Mouse (Mus musculus) liver, embryonic 12.5 days (tissue): Measurements from ENCODE around the gene Sgpp2. TPM values are rescaled to one million over a fixed set of nuclear protein-coding genes. Genes with fewer than 3 reads are reported as not detected.

Experiments
- ATAC-seq: fragments of 200-750 bp; cut with Nextera tagmentation; 2 replicates; pipeline ENCODE4 v1.8.0; 2017; ENCODE audit warnings: moderate number of reproducible peaks, mild to moderate bottlenecking, moderate library complexity
- H3K27ac ChIP-seq: fragments of 300-500 bp; sonication (generic); 2 replicates; pipeline ENCODE4 v1.5.1; 2016; ENCODE audit warnings: mild to moderate bottlenecking
- H3K27me3 ChIP-seq: fragments of 300-500 bp; sonication (generic); replicated peaks from 2 replicates; pipeline ENCODE4 v1.6.1; 2016; ENCODE audit warnings: mild to moderate bottlenecking, moderate library complexity
- H3K36me3 ChIP-seq: fragments of 300-500 bp; sonication (generic); 2 replicates; pipeline ENCODE4 v1.6.1; 2016; ENCODE audit warnings: mild to moderate bottlenecking, moderate library complexity
- H3K4me1 ChIP-seq: fragments of 300-500 bp; sonication (generic); 2 replicates; pipeline ENCODE4 v1.6.1; 2016
- H3K4me2 ChIP-seq: fragments of 300-500 bp; sonication (generic); 2 replicates; pipeline ENCODE4 v1.6.1; 2016; ENCODE audit warnings: mild to moderate bottlenecking, moderate library complexity
- H3K4me3 ChIP-seq: fragments of 300-500 bp; sonication (generic); 2 replicates; pipeline ENCODE4 v1.5.1; 2016; ENCODE audit warnings: mild to moderate bottlenecking, moderate library complexity
- H3K9ac ChIP-seq: fragments of 300-500 bp; sonication (generic); 2 replicates; pipeline ENCODE4 v1.6.1; 2016; ENCODE audit warnings: mild to moderate bottlenecking, moderate library complexity
- H3K9me3 ChIP-seq: fragments of 300-500 bp; sonication (generic); replicated peaks from 2 replicates; pipeline ENCODE4 v1.6.1; 2016; ENCODE audit warnings: mild to moderate bottlenecking, moderate library complexity
- WGBS: fragments of 180-500 bp; shearing (Covaris S2); methylation state at CpG from one replicate; pipeline ENCODE4 v1.1.7; 2016; ENCODE audit not compliant: insufficient replicate concordance; 5-methylcytosine and 5-hydroxymethylcytosine counted together
- polyA plus RNA-seq: library from polyadenylated mRNA; unstranded; fragments of >200 nt; fragmentation: Nextera tagmentation; extraction: Ambion mirVana; gene quantifications from 2 replicates; pipeline ENCODE4 v1.2.1, GENCODE M21; 2016

The Sgpp2 gene
- polyA plus RNA-seq, 1 experiment from 2014 or later, result 0.32 TPM

- Histone ChIP-seq H3K36me3 (no peaks in the 10 kb centered on the region), H3K4me3 (no peak overlapping the region), H3K27me3 (no peaks in the 10 kb centered on the region), H3K4me1 (no peaks in the 10 kb centered on the region), H3K9me3 (no peaks in the 10 kb centered on the region), H3K27ac (no peak overlapping the region), H3K9ac (no peak overlapping the region), H3K4me2 (no peak overlapping the region)
- WGBS, result 46% methylated on average over 5 of the region's 5 CpGs
- no peak for ATAC-seq
Measured at GRCm38 (mm10) chr1:78340584-78340983, 30.4 kb downstream of the Sgpp2 start.

GRCm38 (mm10) chr1:78347317-78347806 lies 37.2 kb downstream of the Sgpp2 start:
- ATAC-seq, result no peak
- H3K27me3 ChIP-seq, result no peaks in the 10 kb centered on the region

DNA sequence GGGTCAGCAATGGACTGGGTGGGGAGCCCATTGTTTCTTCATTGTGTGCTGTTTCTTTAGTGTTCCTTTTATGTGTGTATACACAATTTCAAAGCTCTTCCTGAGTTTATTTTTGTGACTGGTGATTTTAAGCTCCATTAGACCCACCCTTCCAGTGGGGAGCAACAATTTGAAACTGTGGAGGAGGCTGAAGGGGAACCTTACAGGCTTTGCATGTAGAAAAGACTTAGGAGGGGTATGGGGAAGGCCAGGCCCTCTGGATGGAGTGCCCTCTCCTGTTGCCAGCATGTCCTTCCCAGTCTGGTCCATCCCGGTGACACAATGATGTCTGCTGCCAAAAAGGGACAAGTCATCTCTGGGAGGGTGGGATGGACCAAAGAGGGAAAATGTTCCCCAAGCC lies 39.1 kb downstream of the Sgpp2 start:
- Histone ChIP-seq H3K4me3 (no peak overlapping the region), H3K4me2 (no peak overlapping the region), H3K27me3 (no peaks in the 10 kb centered on the region), H3K27ac (no peak overlapping the region), H3K9me3 (no peaks in the 10 kb centered on the region), H3K36me3 (no peaks in the 10 kb centered on the region), H3K9ac (no peak overlapping the region), H3K4me1 (no peaks in the 10 kb centered on the region)
- ATAC-seq, result no peak
- WGBS, result 74% methylated on average over 1 of the region's 1 CpGs

More at GRCm38 (mm10) chr1:78347317-78347806, 37.2 kb downstream of the Sgpp2 start:
- no peak overlapping the region for H3K4me2 ChIP-seq
- WGBS, result 52% methylated on average over 12 of the region's 12 CpGs
- no peak overlapping the region for H3K9ac ChIP-seq
- no peaks in the 10 kb centered on the region for H3K4me1 ChIP-seq
- H3K4me3 ChIP-seq, result no peak overlapping the region
- H3K27ac ChIP-seq, result no peak overlapping the region
- no peaks in the 10 kb centered on the region for H3K9me3 ChIP-seq
- H3K36me3 ChIP-seq, result no peaks in the 10 kb centered on the region

DNA sequence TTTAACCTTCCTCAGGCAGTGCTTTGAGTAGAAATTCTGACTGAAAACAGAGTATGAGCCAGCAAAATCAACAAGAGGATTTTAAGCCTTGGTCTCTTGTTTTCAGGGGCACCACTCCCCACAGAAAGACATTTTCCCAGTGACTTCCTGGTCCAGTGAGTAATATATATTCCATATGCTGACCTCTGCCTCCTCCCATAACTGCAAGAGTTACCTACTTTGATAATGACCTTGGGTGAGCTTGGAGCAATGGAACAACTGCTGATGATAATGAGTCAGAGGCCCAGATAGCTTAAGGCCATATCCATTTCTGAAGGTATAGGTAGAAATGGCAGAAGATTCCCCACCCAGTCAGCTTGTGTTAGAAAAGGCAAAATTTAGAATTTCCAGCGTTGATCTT lies 43.1 kb downstream of the Sgpp2 start:
- Histone ChIP-seq H3K4me2 (no peak overlapping the region), H3K4me1 (no peaks in the 10 kb centered on the region), H3K9ac (no peak overlapping the region), H3K27me3 (no peaks in the 10 kb centered on the region), H3K36me3 (no peaks in the 10 kb centered on the region), H3K4me3 (no peak overlapping the region), H3K9me3 (no peaks in the 10 kb centered on the region), H3K27ac (no peak overlapping the region)
- 56% methylated on average over 1 of the region's 1 CpGs for WGBS
- no peak for ATAC-seq

DNA sequence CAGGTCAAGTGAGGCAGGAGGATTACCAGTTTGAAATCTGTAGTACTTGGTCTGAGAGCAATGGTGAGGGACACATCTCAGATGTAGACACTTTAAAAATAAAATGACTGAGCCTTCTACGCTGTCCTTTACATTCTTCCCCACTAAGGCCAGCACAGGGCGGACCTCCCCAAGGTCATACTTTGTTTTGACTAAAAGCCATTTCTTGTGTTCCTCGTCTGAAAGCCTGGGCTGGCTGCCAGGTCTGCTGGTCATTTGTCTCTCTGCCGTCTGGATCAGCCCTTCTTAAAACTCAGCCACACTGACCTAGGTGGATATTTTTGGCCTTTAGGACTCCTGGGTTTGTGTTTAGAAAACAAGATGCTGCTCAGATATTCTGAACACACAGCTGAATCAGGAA lies 45.0 kb downstream of the Sgpp2 start:
- H3K9ac ChIP-seq, result no peak overlapping the region
- 57% methylated on average over 4 of the region's 4 CpGs for WGBS
- no peaks in the 10 kb centered on the region for H3K27me3 ChIP-seq
- H3K36me3 ChIP-seq, result no peaks in the 10 kb centered on the region
- no peak overlapping the region for H3K27ac ChIP-seq
- no peak overlapping the region for H3K4me3 ChIP-seq
- H3K4me2 ChIP-seq, result no peak overlapping the region
- no peaks in the 10 kb centered on the region for H3K4me1 ChIP-seq
- ATAC-seq, result no peak
- no peaks in the 10 kb centered on the region for H3K9me3 ChIP-seq

- WGBS, result 59% methylated on average over 4 of the region's 4 CpGs
- no peak for ATAC-seq
- no peaks in the 10 kb centered on the region for H3K9me3 ChIP-seq
- H3K27me3 ChIP-seq, result no peaks in the 10 kb centered on the region
- H3K4me2 ChIP-seq, result no peak overlapping the region
- H3K27ac ChIP-seq, result no peak overlapping the region
- no peaks in the 10 kb centered on the region for H3K4me1 ChIP-seq
- no peak overlapping the region for H3K9ac ChIP-seq
- H3K4me3 ChIP-seq, result no peak overlapping the region
- no peaks in the 10 kb centered on the region for H3K36me3 ChIP-seq
Measured at GRCm38 (mm10) chr1:78357415-78357814, 47.3 kb downstream of the Sgpp2 start.

DNA sequence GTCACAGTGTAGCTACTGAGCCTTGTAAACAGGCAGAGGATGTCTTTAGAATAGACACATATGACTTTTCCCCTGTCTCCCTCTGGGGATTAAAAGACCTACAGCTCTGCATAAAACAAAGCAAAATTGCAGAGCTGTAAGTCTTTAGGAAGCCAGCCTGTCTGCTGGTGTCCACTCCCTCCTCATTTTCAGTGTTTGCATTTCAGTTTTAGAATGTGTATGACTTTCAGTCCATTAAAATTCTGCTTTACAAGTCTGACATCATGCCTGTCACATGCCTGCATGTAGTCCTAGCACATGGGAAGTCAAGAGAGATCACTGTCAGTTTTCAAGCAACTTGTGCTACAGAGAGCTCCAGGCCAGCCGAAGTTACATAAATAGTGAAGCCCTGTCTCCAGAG lies 47.7 kb downstream of the Sgpp2 start:
- Histone ChIP-seq H3K36me3 (no peaks in the 10 kb centered on the region), H3K9ac (no peak overlapping the region), H3K4me2 (no peak overlapping the region), H3K4me1 (no peaks in the 10 kb centered on the region), H3K27me3 (no peaks in the 10 kb centered on the region), H3K27ac (no peak overlapping the region), H3K4me3 (no peak overlapping the region), H3K9me3 (no peaks in the 10 kb centered on the region)
- no peak for ATAC-seq
- 51% methylated on average over 1 of the region's 1 CpGs for WGBS

DNA sequence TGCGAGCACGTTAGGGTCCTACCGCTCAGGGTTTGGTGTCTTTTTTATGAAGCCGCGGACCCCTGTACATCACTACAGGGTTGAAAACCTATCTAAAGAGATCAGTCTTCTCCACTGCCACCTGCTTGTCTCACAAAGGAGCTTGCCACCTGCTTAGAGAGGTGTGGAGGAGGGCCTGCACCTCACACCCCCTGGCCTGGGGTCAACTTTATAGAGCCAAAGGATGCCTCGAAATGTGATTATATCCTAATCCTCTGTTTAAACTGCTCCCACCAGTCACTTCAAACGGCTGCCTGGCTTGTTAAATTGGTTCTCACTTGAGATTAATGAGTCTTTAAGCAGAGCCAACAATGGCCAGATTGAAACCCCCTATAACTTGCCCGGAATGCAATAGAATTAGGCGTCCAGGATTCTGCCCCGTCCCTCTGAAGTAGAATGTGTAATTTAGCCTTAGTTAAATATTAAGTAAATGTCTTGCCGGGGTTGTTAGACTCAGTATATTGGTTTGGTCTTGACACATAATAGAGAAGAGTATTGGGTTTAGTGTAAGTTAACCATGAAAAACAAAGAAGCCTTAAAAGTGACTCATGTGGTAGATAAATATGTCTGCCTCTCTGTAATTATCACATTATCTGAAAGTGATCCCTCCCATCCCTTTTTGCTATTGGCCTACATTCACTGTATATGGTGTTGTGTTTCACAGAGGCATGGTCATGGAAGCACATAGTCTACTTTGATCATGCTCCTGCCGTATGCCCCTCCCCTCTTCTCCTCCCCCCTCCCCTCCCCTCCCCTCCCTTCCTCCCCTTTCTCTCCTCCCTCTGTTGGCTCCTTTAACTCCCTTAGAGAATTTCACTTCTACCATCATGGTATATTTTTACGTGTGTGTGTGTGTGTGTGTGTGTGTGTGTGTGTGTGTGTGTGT lies 54.1 kb downstream of the Sgpp2 start:
- Histone ChIP-seq H3K36me3 (no peaks in the 10 kb centered on the region), H3K27me3 (no peaks in the 10 kb centered on the region), H3K9me3 (no peaks in the 10 kb centered on the region), H3K4me1 (no peaks in the 10 kb centered on the region), H3K4me2 (no peak overlapping the region), H3K27ac (no peak overlapping the region), H3K4me3 (no peak overlapping the region), H3K9ac (no peak overlapping the region)
- 69% methylated on average over 13 of the region's 13 CpGs for WGBS
- no peak for ATAC-seq

DNA sequence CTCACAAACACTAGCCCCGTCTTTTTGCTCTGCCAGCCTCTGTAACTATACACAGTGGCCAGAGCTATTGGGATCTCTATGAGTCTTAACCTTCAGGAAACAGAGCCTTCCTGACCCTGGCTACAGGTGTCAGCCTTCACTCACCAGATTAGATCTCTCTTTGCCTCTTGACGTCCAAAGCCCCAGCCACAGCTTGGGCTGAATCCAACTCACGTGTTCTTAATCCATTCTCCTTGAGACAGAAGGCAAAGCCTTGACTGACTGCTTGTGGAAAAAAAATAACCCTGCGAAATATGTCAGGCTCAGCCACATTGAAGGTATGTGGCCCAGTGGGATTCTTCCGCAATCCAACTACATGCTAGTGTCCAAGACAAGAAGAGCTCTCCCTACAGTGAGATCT lies 57.7 kb downstream of the Sgpp2 start:
- no peaks in the 10 kb centered on the region for H3K4me1 ChIP-seq
- H3K36me3 ChIP-seq, result no peaks in the 10 kb centered on the region
- no peak overlapping the region for H3K4me3 ChIP-seq
- H3K9me3 ChIP-seq, result no peaks in the 10 kb centered on the region
- 63% methylated on average over 5 of the region's 5 CpGs for WGBS
- ATAC-seq, result no peak
- H3K9ac ChIP-seq, result no peak overlapping the region
- no peak overlapping the region for H3K27ac ChIP-seq
- no peaks in the 10 kb centered on the region for H3K27me3 ChIP-seq
- no peak overlapping the region for H3K4me2 ChIP-seq

- Histone ChIP-seq H3K27me3 (no peaks in the 10 kb centered on the region), H3K36me3 (no peaks in the 10 kb centered on the region), H3K4me2 (no peak overlapping the region), H3K9ac (no peak overlapping the region), H3K4me3 (no peak overlapping the region), H3K4me1 (no peaks in the 10 kb centered on the region), H3K9me3 (no peaks in the 10 kb centered on the region), H3K27ac (no peak overlapping the region)
- WGBS, result 35% methylated on average over 6 of the region's 6 CpGs
- no peak for ATAC-seq
Measured at GRCm38 (mm10) chr1:78370121-78370520, 60.0 kb downstream of the Sgpp2 start.

DNA sequence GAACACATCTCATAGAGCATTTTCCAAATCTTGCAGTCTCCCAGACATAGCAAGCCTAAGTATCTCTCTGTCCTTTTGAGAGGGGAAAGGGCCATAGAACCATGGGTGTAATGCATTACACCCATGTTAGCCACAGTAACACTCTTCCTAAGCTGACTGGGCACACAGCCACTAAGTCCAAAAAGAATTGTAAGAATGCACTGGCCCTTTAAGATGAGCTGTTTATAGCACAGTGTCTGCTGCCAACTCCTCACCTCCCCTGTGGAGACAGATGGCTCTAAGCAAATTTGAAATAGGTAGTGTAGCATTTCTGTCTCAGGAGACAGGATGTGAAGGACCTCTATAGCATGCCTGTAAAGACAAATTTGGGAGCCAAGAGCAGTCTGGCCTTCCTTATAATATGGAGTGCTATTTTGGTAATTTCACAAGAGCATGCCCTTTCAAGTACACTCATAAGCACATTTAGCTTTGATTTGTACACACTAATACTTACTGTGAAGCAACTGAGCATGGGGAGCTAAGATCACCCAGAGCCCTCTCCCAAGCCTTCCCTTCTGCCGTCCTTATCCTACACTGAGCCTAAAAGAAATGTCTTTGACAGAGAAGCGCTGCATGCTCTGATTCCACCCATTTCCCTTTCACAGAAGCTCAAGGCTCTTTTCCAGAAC lies 61.6 kb downstream of the Sgpp2 start:
- WGBS, result 72% methylated on average over 2 of the region's 2 CpGs

DNA sequence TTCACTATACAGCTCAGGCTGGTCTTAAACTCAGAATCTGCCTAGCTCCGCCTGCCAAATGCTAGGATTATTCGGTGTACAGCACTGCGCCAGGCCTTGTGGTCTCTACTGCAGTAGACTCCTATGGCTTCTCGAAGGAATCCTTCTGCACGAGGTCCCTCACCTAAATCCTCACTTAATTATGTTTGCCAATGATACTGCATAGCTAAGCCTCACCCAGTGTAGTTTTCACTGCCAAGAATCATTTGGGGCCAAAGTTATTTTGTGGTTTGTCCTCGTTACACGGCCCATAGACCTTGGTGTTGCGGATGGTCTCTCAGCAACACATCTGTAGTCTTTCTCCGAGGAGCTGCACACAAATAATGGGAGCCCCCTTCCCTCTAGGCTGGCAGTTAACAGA lies 62.2 kb downstream of the Sgpp2 start:
- H3K4me3 ChIP-seq, result no peak overlapping the region
- no peak overlapping the region for H3K4me2 ChIP-seq
- no peak for ATAC-seq
- H3K27me3 ChIP-seq, result no peaks in the 10 kb centered on the region; the same call in 1 of the 2 replicates
- no peaks in the 10 kb centered on the region for H3K36me3 ChIP-seq
- H3K9me3 ChIP-seq, result no peaks in the 10 kb centered on the region
- H3K9ac ChIP-seq, result no peak overlapping the region
- H3K4me1 ChIP-seq, result no peaks in the 10 kb centered on the region
- 70% methylated on average over 9 of the region's 9 CpGs for WGBS
- no peak overlapping the region for H3K27ac ChIP-seq

More for the DNA sequence above, 61.6 kb downstream of the Sgpp2 start:
- Histone ChIP-seq H3K9ac (no peak overlapping the region), H3K4me1 (no peaks in the 10 kb centered on the region), H3K4me3 (no peak overlapping the region), H3K9me3 (no peaks in the 10 kb centered on the region), H3K27me3 (no peaks in the 10 kb centered on the region), H3K27ac (no peak overlapping the region), H3K36me3 (no peaks in the 10 kb centered on the region), H3K4me2 (no peak overlapping the region)
- ATAC-seq, result no peak
